In the genomic region with DNA sequence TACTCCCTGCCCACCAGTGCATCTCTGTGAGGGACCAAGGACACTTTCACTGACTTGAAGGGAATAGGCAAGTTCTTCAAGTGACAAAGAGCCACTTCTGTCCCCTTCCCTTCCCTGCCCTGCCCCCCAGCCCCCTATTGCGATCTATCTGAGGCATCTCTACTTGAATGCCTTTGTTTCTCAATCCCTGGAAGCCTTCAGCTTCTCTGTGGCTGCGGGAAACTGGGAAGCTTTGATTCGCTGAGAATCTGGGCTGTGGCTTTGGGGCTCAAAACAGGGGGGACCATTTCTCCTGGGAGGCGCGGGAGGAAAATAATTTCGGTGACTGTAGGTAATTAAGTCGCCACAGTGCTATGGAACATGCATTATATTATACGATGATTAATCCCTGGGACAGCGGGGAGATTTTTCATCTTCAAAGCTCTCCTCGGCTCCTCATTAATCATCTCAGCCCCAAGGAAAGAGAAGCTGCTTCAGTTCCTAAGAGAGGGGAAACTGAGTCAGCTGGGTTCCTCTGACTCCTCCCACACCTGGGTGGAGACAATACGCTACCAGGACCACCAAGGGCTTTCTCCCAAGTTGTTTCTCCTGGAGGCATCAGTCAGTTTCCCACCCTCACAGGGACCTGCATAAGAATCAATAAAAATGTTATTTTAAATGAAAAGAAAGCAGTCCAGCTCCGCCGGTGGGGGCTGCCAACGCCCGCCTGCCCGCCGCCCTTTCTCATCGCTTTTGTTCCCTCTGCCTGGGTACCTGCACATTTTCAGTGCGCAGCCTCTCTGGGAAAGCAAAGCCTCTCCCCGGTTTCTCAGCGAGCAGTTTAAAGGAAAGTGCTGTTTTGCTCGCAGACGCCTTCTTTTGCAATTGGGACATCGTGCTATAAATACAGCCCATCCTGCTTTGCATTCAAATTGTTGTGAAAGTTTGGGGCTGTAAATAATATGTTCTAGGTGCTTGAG, we compare ENCODE assay signal across 9 mouse cellular contexts. TPM values are rescaled to one million over a fixed set of nuclear protein-coding genes. Genes with fewer than 3 reads are reported as not detected.
DNase-seq lines count a peak whose midpoint lies in the region; ATAC-seq and TF ChIP-seq lines count a peak whose summit lies in the region.
"Had no signal": no experiment of that assay in that cellular context is flagged by ENCODE, and none has a peak within 500 bp of the region (broad histone marks: within the 10 kb centered on the region; RNA-seq: fewer than 3 reads in every experiment).

No protein-coding gene starts in this region.

- H3K27me3 ChIP-seq in cerebellum, adult 2 months (ENCODE audit: control insufficient read depth, insufficient read depth, low read length): no peaks in the 10 kb centered on the region
- H3K27me3 ChIP-seq in intestine, embryonic 15.5 days (replicated peaks): no peaks in the 10 kb centered on the region
- no peaks in the 10 kb centered on the region for H3K27me3 ChIP-seq in midbrain, embryonic 14.5 days (ENCODE audit: control insufficient read depth, insufficient read depth, low read length)

- 20% methylated on average over 24 of the region's 24 CpGs for WGBS in cerebellum, adult 2 months
- 11% methylated on average over 24 of the region's 24 CpGs for WGBS in intestine, embryonic 15.5 days
- WGBS in midbrain, embryonic 14.5 days: under 1% methylated on average over 24 of the region's 24 CpGs

- no peaks in the 10 kb centered on the region for H3K9me3 ChIP-seq in intestine, embryonic 15.5 days
- H3K9me3 ChIP-seq in midbrain, embryonic 14.5 days (ENCODE audit: control insufficient read depth, low read length): no peaks in the 10 kb centered on the region
- H3K9me3 ChIP-seq: megakaryocyte, embryonic 14.5 days had no signal

- no peak overlapping the region for H3K9ac ChIP-seq in intestine, embryonic 15.5 days
- H3K9ac ChIP-seq in midbrain, embryonic 14.5 days (replicated peaks; ENCODE audit: low read length): peak overlapping the region; percentile 36

- H3K4me2 ChIP-seq in intestine, embryonic 15.5 days (replicated peaks): peak overlapping the region; percentile 46
- peak overlapping the region; percentile 51 for H3K4me2 ChIP-seq in midbrain, embryonic 14.5 days (ENCODE audit: low read length)

- no peak for ATAC-seq in intestine, embryonic 15.5 days
- peak; percentile 43; the same call in 1 of the 2 replicates for ATAC-seq in midbrain, embryonic 14.5 days (ENCODE audit: low FRiP score, low TSS enrichment)

- no peak for TF ChIP-seq POLR2A in cerebellum, adult 2 months (IDR thresholded peaks at IDR 0.05; ENCODE audit: borderline replicate concordance, insufficient read depth, low read length)

- no peaks in the 10 kb centered on the region for H3K36me3 ChIP-seq in intestine, embryonic 15.5 days
- no peaks in the 10 kb centered on the region for H3K36me3 ChIP-seq in midbrain, embryonic 14.5 days (ENCODE audit: control insufficient read depth, insufficient read depth, low read length)

- H3K4me3 ChIP-seq in cerebellum, adult 2 months (replicated peaks; ENCODE audit: insufficient read depth, low read depth, low read length): no peak overlapping the region
- 0 out of 2 replicates have a peak overlapping the region, but pooled peaks have one; percentile 1 for H3K4me3 ChIP-seq in intestine, embryonic 15.5 days (replicated peaks)
- H3K4me3 ChIP-seq in midbrain, embryonic 14.5 days (replicated peaks; ENCODE audit: low read depth, low read length): no peak overlapping the region; the same call in 1 of the 2 replicates
- H3K4me3 ChIP-seq: megakaryocyte, embryonic 14.5 days had no signal

- peaks cover 6% of the 10 kb centered on the region; the same call in 1 of the 2 replicates for H3K4me1 ChIP-seq in cerebellum, adult 2 months (ENCODE audit: control insufficient read depth, insufficient read depth, low read length)
- 0 out of 2 replicates have a peak, but pooled peaks cover 6% of the 10 kb centered on the region for H3K4me1 ChIP-seq in intestine, embryonic 15.5 days (replicated peaks)
- peaks cover 14% of the 10 kb centered on the region for H3K4me1 ChIP-seq in midbrain, embryonic 14.5 days (ENCODE audit: control insufficient read depth, insufficient read depth, low read length)
- H3K4me1 ChIP-seq: megakaryocyte, embryonic 14.5 days had no signal

- DNase-seq in cerebellum, postnatal 25 days: peak; percentile 23 to 25
- DNase-seq in cerebellum, adult 2 months: no peak
- DNase-seq in embryo, embryonic 9.5 days (ENCODE audit: extremely low spot score): peak; percentile 27
- peak; percentile 81 for DNase-seq in midbrain, embryonic 14.5 days
- no peak for DNase-seq in gastrocnemius, adult 18-20 months (ENCODE audit: low spot score)
- DNase-seq in cerebellum, postnatal 4 days (ENCODE audit: low spot score in 2 of 2): no peak
- no peak for DNase-seq in thymus, postnatal 0 days (ENCODE audit: low spot score)

- no peak for TF ChIP-seq CTCF in cerebellum, adult 2 months (IDR thresholded peaks at IDR 0.05; ENCODE audit: borderline replicate concordance, insufficient read depth, low read depth, low read length)

- H3K27ac ChIP-seq in cerebellum, adult 2 months (ENCODE audit: insufficient read depth, low read length): no peak overlapping the region
- no peak overlapping the region for H3K27ac ChIP-seq in intestine, embryonic 15.5 days
- H3K27ac ChIP-seq in midbrain, embryonic 14.5 days (replicated peaks; ENCODE audit: low read depth, low read length): peak overlapping the region; percentile 71

RNA-seq across cellular contexts. Expression of a gene that starts 14.1 kb away (rescaled TPM):
- polyA plus RNA-seq in cerebellum, adult 2 months (2012; rRNA removed): not detected in 2 replicates
- 0.40 and 1.3 TPM in 2 replicates for polyA plus RNA-seq in intestine, embryonic 15.5 days (2015; fragmentation: Nextera tagmentation; extraction: Ambion mirVana)
- polyA plus RNA-seq in midbrain, embryonic 14.5 days (2014; fragmentation: Nextera tagmentation; extraction: Ambion mirVana): not detected in 2 replicates
- total RNA-seq in gastrocnemius, adult 18-20 months (2021): not detected
- 0.23 and 0.24 TPM in 2 replicates for polyA plus RNA-seq in thymus, postnatal 0 days (2015; fragmentation: Nextera tagmentation; extraction: Ambion mirVana)

Comparison
In these comparisons a context has a peak if more than half of its experiments do, and no peak if none do; other contexts are left out.
1. DNase-seq: peak in cerebellum, postnatal 25 days (2 of 2), embryo, embryonic 9.5 days (single experiment) and midbrain, embryonic 14.5 days (single experiment); none in cerebellum, adult 2 months (0 of 2), gastrocnemius, adult 18-20 months (single experiment), cerebellum, postnatal 4 days (0 of 2) and thymus, postnatal 0 days (single experiment).